Mouse (Mus musculus) natural killer cell, adult 2 months (primary cell): ENCODE measurements around the gene Med21.

Source experiments
- DNase-seq, 2 experiments: peaks; one replicate each; pipeline ENCODE4 v3.0.0; 2022; ENCODE audit warnings: low spot score in 2 of 2

Med21 gene

DNA sequence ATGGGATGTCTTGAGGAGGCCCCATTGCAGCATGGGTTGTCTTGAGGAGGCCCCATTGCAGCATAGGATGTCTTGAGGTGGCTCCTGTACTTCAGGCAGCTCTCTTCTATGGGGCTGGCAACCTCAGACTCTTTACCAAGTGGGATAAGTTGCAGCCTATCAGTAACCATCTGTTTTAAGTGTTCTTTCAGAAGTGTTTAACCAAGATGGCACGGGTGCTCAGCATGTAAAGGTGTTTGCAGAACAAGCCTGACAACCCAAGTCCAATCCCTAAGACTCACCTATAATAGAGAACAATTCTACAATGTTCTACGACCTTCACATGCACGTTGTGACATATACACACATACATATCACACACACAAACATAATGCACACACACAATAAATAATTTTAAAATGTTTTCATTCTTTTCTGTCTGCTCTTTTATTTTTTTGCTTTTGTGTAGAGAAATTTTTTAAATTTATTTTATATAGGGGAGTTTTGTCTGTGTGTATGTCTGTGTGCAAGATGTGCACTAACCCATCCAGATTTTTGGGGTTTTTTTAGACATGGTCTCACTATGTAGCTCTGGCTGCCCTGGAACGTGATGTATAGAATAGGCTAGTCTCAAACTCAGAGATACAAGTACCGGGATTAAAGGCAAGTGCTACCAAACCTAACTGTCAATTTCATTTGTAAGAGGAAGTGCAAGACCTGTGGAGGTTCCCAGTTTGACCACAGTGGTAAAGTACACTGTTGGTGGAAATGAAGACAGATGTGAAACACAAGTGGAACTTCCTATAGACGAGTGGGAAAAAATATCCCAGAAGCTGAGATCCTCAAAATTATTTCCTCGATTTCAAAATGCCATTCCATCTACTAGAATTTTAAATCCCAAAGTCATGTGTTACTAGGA is 2.0 kb upstream of the Med21 start:
- no peak for DNase-seq

DNA sequence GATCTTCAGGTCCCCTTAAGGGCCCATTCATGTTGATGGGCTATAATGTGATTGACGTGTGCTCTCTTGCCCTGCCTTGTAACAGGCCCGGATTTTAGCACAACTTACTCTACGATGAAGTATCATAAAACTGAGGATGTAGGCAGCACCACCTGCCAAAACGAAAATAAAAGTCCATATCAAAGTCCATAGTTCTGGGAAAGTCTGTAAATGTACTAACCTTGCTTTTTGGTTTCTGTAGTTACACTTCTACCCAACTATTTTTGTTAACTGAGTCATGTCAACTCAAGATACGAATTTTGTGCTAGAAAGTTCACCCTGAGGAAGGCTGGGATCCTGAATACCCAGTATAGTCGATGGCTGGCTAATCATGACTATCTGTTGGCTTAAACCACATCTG is 1.4 kb upstream of the Med21 start:
- DNase-seq: no peak

DNA sequence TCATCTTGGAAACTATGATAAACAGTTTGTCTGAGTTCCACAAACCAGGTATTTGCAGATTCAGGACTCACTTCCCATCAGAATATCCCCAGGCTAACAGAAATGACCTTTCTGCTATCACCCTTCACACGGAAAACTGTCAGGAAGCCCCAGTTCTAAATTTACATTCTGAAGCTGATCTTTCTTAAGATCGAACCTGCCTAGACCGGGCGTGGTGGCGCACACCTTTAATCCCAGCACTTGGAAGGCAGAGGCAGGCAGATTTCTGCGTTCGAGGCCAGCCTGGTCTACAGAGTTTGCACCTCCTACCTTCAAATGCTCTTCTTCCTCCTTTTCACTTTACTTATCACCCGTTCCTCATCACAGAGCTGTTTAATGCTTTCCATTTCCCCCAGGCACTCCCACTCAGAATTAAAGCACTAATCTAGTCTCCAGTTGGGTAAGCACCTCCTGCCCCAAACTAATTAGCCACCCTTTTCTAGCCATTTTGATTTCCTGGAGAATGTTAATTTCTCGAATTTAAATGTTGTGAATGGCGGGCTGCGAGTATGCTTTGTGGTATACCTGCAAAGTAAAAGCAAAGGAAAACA is 631 bp upstream of the Med21 start:
- DNase-seq: no peak

DNA sequence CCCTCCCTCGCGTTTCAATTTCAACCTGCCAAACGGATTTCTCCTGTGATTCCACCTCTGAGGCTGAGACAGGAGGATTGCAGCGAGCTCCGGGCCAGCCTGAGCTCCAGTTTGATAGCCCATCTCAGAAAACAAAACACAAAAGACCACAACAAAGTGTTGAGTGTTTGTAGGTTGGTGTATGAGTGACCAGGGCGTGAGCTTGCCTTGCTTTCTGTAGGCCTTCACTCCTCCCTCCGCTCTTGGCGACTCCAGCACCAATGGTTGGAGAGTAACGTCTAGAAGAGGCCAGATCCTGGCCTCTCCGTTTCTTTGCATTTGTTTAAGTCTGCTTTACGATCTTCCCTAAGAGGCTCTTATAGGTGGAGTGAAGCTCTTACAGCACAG is 830 bp downstream of the Med21 start:
- DNase-seq: peak in 1 of 2 experiments; percentile 1

DNA sequence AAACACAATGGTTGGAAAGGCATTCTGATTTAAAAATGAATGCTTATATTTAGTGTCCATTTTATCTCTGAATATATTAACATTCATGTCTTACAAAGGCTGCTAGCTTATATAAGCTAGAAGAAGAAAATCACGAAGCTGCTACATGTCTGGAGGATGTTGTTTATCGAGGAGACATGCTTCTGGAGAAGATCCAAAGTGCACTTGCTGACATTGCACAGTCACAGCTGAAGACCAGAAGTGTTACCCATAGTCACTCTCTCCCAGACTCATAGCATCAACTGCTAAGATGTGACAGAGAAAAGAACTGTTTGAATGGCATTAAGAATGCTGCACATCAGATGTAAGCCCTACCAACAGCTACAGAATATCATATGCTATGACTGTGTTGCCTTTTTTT is 7.7 kb downstream of the Med21 start:
- no peak for DNase-seq

DNA sequence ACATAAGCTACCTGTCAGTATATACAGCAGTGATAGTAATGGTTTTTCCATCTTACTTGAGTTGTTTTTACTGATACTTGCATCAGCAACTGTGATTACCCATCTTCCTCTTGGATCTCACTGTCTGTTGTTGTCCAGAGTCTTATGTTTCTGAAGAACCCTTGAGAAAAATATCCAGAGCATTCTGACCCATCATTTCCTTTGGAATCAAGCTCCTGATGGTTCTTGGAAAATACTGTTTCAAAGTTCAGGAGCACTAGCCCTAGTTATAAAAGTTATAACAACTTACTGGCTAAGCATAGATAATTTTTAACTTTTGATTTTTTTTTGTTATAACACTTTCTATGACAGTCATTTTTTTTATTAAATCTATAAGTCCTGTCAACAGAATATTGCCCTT is 9.1 kb downstream of the Med21 start:
- no peak for DNase-seq

DNA sequence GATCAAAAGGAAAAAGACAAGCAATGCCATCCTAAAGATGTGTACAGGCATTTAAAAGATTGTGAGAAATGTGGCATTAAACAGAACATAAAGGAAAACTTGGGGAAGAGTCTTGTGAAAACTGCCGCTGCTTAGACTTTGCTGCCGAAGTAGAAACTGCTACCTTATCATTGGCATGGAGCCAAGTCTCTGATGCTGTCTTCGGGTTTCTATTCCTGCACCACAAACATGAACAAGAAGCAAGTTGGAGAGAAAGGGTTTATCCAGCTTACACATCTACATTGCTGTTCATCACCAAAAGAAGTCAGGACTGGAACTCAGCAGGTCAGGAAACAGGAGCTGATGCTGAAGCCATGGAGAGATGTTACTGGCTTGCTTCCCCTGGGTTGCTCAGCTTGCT is 10.8 kb downstream of the Med21 start:
- DNase-seq: no peak

DNA sequence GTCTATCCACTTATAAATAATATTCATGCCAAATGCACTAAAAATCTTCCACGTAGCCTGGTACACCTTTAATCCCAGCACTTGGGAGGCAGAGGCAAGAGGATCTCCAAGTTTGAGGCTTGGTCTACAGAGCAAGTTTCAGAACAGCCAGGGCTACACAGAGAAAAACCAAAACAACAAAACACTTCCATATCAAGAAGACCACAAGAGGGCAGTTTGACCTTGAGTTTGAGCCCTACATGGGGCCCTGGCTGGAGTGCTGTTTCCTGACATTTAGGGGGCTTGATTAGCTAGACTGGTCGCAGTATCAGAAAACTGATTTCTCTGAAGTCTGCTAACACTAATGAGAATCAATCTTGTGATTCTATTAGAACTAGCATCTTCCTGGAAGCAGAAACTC is 18.2 kb downstream of the Med21 start:
- no peak for DNase-seq

DNA sequence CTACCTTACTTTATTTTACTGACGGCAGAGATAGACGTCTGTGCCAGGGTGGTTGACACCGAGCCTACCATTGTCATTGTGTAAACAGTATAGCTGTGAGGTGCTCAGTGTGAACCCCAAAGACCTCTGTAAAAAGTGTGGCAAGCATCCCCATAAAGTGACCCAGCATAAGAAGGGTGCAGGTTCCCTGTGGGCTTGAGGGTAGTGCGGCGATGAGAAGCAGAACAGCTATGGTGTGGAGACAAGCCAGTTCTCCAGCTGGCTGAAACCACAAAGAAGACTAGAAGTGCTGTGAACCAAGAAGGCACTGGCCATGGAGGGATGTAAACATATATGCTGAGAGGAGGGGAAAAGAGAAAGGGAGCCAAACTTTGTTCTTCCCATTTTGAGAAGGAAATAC is 19.3 kb downstream of the Med21 start:
- no peak for DNase-seq

DNA sequence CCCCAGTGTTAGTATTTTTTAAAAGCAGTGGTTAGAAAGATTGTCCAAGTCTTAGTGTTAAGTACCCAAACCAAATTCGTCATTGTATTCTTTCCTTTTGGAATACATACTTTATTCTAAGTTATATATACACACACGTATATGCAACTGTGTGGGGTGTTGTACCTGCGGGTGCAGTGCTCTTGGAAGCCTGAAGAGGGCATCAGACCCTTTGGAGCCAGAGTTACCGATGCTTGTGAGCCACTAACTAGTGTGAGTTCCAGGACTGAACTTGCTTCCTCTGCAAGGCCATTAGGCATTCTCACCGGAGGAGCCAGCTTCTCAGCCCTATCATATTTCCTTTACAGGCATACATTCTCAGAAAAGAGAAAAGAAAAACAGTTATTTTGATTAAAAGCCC is 20.3 kb downstream of the Med21 start:
- DNase-seq: peak; percentile 28 to 50

DNA sequence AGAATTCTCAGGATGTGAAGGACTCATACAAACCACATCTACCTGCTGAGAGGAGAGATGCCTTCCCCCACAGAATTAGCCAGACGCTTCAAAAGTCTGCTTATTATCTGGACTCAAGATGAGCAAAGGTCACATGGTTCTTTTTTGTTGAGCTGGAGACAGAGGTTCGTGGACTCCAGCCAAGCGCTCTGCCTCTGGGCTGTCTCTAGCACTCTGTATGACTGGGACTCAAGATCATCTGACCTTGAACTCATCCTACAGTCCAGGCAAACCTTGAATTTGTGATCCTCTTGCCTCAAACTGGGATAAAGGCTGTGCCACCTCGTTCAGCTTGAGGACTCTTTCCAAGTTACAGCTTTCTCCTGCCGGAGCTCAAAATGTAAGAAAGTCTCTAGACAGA is 21.8 kb downstream of the Med21 start:
- DNase-seq: no peak

DNA sequence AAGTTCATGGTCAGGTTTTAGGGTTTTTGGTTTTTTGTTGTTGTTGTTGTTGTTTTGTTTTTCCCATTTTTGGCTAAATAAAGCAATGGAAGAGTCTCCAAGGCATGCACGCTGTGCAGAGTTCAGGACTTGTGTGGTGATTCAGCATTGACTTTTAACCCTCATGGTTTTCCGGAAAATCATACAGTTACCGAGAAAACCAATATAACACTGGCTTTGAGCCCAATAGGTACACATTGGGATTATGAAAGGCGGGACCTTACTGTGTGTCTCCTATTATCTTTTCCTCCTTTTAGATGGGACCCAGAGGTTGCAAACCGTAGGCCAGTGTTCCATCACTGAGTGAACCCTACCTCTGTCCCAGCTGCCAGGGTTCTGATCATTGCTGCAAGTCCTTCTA is 22.6 kb downstream of the Med21 start:
- DNase-seq: no peak

DNA sequence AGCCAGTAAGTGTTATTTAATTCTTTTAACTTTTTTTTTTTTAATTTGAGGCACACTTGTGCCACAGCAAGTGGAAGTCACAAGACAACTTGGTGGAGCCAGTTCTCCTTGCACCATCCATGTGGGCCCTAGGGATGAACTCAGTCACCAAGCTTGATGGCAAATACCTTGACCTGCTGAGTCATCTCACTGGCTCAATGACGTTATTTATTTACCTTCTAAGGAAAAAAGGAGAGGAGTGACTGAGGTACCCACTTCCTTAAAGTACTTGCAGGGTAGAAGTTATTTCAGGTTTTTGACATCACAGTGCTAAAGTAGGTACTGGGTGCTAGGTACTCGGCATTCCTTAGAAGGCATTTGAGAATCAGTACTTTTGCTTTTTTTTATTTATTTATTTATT is 23.1 kb downstream of the Med21 start:
- DNase-seq: no peak

DNA sequence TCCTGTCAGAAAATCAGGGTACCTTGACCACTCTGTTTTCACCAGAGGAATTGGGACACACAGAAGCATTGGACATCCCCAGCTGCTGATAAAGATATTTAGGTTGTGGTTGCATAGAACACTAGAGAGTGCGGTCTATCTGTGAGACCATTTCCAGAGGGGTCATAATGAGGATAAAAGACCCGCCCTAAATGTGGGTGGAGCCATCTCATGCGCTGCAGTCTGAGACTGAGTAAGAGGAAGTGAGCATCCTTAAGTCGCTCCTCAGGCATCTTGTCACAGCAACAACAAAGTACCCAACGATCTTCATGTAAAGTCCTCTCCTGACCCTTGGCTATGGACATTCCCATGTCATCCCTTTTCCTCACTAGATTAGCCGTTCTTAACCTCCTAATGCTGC is 24.5 kb downstream of the Med21 start:
- no peak for DNase-seq

DNA sequence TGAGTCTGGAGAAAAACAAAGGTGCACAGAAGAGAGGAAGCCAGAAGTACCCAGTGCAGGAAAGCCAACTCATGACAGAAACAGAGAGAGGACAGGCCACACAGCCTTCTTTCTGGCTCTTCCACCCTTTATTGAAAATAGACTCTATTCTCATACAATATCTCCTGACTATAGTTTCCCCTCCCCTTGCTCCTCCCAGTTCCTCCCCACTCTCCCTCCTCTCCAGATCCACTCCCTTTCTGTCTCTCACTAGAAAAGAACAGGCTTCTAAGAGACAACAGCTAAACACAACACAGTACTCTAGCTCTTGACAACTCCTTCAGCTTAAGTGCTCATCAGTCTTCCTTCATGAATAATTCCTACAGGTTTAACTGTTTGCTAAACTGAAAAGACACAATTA is 26.3 kb downstream of the Med21 start:
- DNase-seq: no peak

DNA sequence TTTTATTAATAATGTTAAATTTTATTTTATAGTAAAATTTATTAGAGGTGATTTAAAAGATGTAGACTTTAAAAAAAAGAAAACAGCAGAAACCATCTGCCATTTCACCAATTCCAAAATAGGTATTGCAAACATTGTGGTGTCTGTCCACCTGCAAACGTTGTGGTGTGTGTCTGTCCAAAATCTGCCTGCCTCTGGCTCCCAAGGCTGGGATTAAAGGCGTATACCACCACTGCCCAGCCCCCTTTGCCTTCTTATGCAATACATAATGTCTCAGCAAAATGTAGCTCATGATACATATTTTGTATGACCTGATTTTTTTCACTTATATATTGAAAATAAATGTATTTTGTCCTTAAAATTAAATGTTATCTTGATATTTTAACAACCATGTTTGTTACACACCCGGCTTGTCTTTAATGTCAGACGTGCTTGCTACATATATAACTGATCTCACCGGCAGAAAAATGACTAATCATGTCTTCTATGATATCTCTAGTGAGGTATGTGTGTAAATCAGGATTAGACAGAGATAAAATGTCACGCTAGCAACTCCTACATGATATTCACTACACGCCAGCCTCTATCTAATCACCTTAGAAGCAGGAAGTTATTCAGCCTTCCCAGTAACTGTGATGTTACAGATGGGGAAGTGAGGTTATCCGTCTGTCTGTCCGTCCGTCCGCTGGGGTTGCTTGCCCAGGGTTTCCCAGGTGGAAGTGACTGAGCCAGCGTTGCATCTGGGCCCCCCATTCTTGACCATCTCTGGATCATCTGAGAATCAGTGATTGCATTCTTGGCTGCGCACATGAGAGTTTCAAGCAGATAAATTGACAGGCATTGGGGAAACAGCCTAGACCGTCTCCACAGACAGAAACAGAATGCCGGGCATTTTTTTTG is 28.9 kb downstream of the Med21 start:
- DNase-seq: no peak

DNA sequence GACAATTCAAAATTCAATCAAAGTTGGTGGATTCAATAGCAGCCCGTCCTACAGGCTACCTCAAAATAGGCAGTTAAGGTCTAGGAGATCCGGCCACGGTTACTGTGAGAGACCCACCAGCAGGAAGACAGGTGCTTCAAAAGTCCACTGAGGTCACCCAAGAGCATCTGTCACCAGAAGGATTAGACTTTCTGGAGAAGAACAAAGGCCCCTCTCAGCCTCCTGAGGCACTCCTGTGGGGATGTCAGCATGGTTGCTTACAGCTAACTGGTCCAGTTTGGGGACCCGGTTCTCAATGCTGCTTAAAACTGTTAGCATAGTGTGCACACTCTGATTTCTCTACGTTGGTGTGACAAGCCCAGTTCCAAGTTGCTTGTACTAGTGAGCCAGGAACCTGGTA is 29.8 kb downstream of the Med21 start:
- DNase-seq: no peak

DNA sequence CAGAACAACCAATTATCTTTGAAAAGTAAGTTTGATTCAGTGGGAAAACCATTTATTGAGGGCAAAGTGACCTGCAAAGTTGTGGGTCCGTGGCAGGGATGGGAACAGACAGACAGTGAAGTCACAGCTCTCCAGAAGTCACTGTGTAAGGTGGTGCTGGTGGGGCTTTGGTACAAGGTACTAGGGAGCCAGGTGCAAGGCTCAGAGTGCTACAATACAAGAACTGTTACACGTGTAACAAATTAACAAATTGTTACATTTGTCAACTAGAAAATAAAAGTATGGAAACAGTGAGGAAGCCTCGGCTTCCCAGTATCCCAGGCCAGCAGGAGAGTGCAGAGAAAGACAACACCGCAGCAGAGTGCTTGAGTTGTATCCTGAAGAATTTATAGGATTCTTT is 31.3 kb downstream of the Med21 start:
- no peak for DNase-seq

DNA sequence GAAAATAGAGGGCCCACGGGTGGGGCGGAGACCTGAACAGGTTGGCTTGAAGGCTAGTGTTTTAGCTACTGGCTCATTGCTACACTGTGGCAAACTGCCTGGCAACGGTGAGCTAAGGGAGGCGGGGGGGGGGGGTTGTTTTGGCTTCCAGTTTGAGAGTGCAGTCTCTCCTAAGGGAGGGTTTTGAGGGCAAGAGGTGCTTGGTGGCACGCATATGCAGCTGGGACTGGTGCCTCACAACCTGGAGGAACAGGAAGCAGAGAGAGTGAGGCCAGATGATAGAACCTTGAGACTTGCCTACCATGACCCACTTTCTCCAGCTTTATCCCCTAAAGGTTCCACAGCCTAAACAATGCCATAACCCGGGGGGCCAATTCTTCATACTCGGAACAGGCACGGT is 32.1 kb downstream of the Med21 start:
- DNase-seq: no peak

DNA sequence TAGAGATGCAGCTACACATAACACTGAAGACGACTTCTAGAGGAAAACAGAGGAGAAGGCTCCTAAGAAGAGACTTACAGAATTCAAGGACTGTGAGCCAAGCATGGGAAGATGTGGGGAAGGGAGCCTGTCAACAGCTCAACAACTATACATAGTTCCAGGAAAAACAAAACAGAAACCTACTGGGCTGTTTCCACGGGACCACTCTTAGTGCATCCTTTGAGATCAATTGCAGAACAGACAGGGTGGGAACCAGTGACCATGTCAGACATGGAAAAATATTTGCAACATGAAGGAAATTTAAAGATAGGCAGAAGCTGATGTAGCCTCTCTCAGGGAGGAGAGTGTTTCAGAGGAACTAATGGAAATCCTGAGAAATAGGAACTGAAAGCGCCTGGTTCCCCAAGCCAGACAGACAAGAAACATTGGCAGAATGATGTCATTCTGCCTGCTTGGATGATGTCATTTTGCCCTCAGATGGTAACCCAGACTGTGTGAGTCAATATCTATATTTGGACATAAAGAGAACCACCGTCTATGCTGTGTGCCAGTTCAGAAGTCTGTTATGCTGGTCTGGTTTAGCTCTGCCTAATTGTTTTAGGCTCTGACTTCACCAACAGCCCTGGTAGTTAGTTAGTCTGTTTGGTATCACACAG is 32.7 kb downstream of the Med21 start:
- DNase-seq: peak in 1 of 2 experiments; percentile 52

DNA sequence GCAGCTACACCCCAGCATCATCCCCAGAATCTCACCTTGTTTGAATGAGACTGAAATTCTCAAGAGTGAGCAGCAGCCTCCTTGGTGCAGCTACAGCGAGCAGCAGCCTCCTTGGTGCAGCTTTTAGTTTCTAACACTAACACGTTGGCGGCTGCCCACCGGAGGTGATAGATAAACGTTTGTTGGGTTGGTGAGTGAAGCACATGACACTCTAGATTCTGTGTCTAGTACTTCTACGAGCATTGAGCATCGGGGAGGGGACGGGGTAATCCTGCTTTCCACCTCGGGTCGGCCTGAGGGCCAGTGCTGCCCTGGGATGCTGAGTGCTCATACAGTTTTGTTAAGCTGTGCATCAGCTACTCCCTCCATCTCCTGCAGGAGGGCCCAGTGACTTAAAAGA is 34.6 kb downstream of the Med21 start:
- DNase-seq: no peak
